Mouse (Mus musculus) midbrain, embryonic 12.5 days (tissue): ENCODE data around the gene Gm5269. TPM values are rescaled to one million over a fixed set of nuclear protein-coding genes. Genes with fewer than 3 reads are reported as not detected.

Experiments used
- ATAC-seq: fragments of 200-750 bp; cut with Nextera tagmentation; 2 replicates; pipeline ENCODE4 v1.8.0; 2017; ENCODE audit warnings: low read depth, moderate TSS enrichment, moderate library complexity; ENCODE audit not compliant: low FRiP score
- H3K27ac ChIP-seq: fragments of 300-500 bp; sonication (generic); replicated peaks from 2 replicates; pipeline ENCODE4 v1.5.1; 2016; ENCODE audit warnings: mild to moderate bottlenecking
- H3K27me3 ChIP-seq: fragments of 300-500 bp; sonication (generic); 2 replicates; pipeline ENCODE4 v1.6.1; 2016; ENCODE audit warnings: mild to moderate bottlenecking
- H3K36me3 ChIP-seq: fragments of 300-500 bp; sonication (generic); 2 replicates; pipeline ENCODE4 v1.6.1; 2016
- H3K4me1 ChIP-seq: fragments of 300-500 bp; sonication (generic); 2 replicates; pipeline ENCODE4 v1.6.1; 2016
- H3K4me2 ChIP-seq: fragments of 300-500 bp; sonication (generic); replicated peaks from 2 replicates; pipeline ENCODE4 v1.6.1; 2016; ENCODE audit warnings: mild to moderate bottlenecking, moderate library complexity
- H3K4me3 ChIP-seq: fragments of 300-500 bp; sonication (generic); 2 replicates; pipeline ENCODE4 v1.5.1; 2016; ENCODE audit warnings: mild to moderate bottlenecking
- H3K9ac ChIP-seq: fragments of 300-500 bp; sonication (generic); replicated peaks from 2 replicates; pipeline ENCODE4 v1.6.1; 2016; ENCODE audit warnings: mild to moderate bottlenecking, moderate library complexity
- H3K9me3 ChIP-seq: fragments of 300-500 bp; sonication (generic); 2 replicates; pipeline ENCODE4 v1.6.1; 2016; ENCODE audit warnings: mild to moderate bottlenecking
- WGBS: fragments of 180-500 bp; shearing (Covaris S2); methylation state at CpG from one replicate; pipeline ENCODE4 v1.1.7; 2016; 5-methylcytosine and 5-hydroxymethylcytosine counted together
- polyA plus RNA-seq: library from polyadenylated mRNA; unstranded; fragments of >200 nt; fragmentation: Nextera tagmentation; extraction: Ambion mirVana; gene quantifications from 2 replicates; pipeline ENCODE4 v1.2.1, GENCODE M21; 2016

Gm5269 gene
- polyA plus RNA-seq, 1 experiment from 2014 or later, result not detected

GRCm38 (mm10) chr1:45914236-45914635, 24.2 kb upstream of the Gm5269 start:
- no peaks in the 10 kb centered on the region for H3K9me3 ChIP-seq
- H3K27ac ChIP-seq, result no peak overlapping the region
- H3K4me1 ChIP-seq, result no peaks in the 10 kb centered on the region
- no peak for ATAC-seq
- no peaks in the 10 kb centered on the region for H3K36me3 ChIP-seq
- no peak overlapping the region for H3K4me3 ChIP-seq
- 87% methylated on average over 4 of the region's 4 CpGs for WGBS
- H3K4me2 ChIP-seq, result no peak overlapping the region
- no peaks in the 10 kb centered on the region for H3K27me3 ChIP-seq
- no peak overlapping the region for H3K9ac ChIP-seq

GRCm38 (mm10) chr1:45905107-45905821, 15.2 kb upstream of the Gm5269 start:
- Histone ChIP-seq H3K4me2 (no peak overlapping the region), H3K9me3 (no peaks in the 10 kb centered on the region), H3K9ac (no peak overlapping the region), H3K27ac (peak overlapping the region; percentile 36; the same call in 1 of the 2 replicates), H3K27me3 (no peaks in the 10 kb centered on the region), H3K4me1 (peaks cover 9% of the 10 kb centered on the region; the same call in 1 of the 2 replicates), H3K4me3 (no peak overlapping the region), H3K36me3 (no peaks in the 10 kb centered on the region)
- ATAC-seq, result peak; percentile 81
- 16% methylated on average over 5 of the region's 5 CpGs for WGBS

- H3K9ac ChIP-seq, result no peak overlapping the region
- no peak overlapping the region for H3K4me2 ChIP-seq
- H3K4me1 ChIP-seq, result peaks cover 9% of the 10 kb centered on the region; the same call in 1 of the 2 replicates
- 85% methylated on average over 3 of the region's 3 CpGs for WGBS
- no peak overlapping the region for H3K27ac ChIP-seq
- H3K4me3 ChIP-seq, result no peak overlapping the region
- ATAC-seq, result no peak
- H3K36me3 ChIP-seq, result no peaks in the 10 kb centered on the region
- H3K9me3 ChIP-seq, result no peaks in the 10 kb centered on the region
- H3K27me3 ChIP-seq, result no peaks in the 10 kb centered on the region
These were observed 14.1 kb upstream of the Gm5269 start for GRCm38 (mm10) chr1:45904161-45904560.

GRCm38 (mm10) chr1:45898044-45898443, 8.0 kb upstream of the Gm5269 start:
- Histone ChIP-seq H3K4me1 (no peaks in the 10 kb centered on the region), H3K4me2 (no peak overlapping the region), H3K9me3 (no peaks in the 10 kb centered on the region), H3K27me3 (no peaks in the 10 kb centered on the region), H3K36me3 (no peaks in the 10 kb centered on the region), H3K27ac (no peak overlapping the region), H3K4me3 (no peak overlapping the region), H3K9ac (no peak overlapping the region)
- 72% methylated on average over 1 of the region's 1 CpGs for WGBS
- ATAC-seq, result no peak

- Histone ChIP-seq H3K36me3 (no peaks in the 10 kb centered on the region), H3K4me1 (no peaks in the 10 kb centered on the region), H3K4me3 (no peak overlapping the region), H3K27me3 (no peaks in the 10 kb centered on the region), H3K27ac (no peak overlapping the region), H3K4me2 (no peak overlapping the region), H3K9me3 (no peaks in the 10 kb centered on the region), H3K9ac (no peak overlapping the region)
- 93% methylated on average over 6 of the region's 6 CpGs for WGBS
- ATAC-seq, result no peak
These were observed 4.3 kb upstream of the Gm5269 start for GRCm38 (mm10) chr1:45894168-45894912.

- no peaks in the 10 kb centered on the region for H3K9me3 ChIP-seq
- H3K4me1 ChIP-seq, result no peaks in the 10 kb centered on the region
- ATAC-seq, result no peak
- no peaks in the 10 kb centered on the region for H3K36me3 ChIP-seq
- H3K4me2 ChIP-seq, result no peak overlapping the region
- no peak overlapping the region for H3K9ac ChIP-seq
- H3K27ac ChIP-seq, result no peak overlapping the region
- WGBS, result 85% methylated on average over 2 of the region's 2 CpGs
- no peak overlapping the region for H3K4me3 ChIP-seq
- no peaks in the 10 kb centered on the region for H3K27me3 ChIP-seq
These were observed 1.9 kb upstream of the Gm5269 start for GRCm38 (mm10) chr1:45891986-45892385.

GRCm38 (mm10) chr1:45886800-45887199, 3.3 kb downstream of the Gm5269 start:
- ATAC-seq, result no peak
- WGBS, result 94% methylated on average over 9 of the region's 9 CpGs
- H3K27me3 ChIP-seq, result no peaks in the 10 kb centered on the region
- no peak overlapping the region for H3K9ac ChIP-seq
- H3K9me3 ChIP-seq, result no peaks in the 10 kb centered on the region
- no peak overlapping the region for H3K4me2 ChIP-seq
- H3K27ac ChIP-seq, result no peak overlapping the region
- no peaks in the 10 kb centered on the region for H3K36me3 ChIP-seq
- H3K4me1 ChIP-seq, result no peaks in the 10 kb centered on the region
- no peak overlapping the region for H3K4me3 ChIP-seq

- Histone ChIP-seq H3K9me3 (no peaks in the 10 kb centered on the region), H3K27me3 (no peaks in the 10 kb centered on the region), H3K4me2 (no peak overlapping the region), H3K36me3 (no peaks in the 10 kb centered on the region), H3K4me3 (no peak overlapping the region), H3K4me1 (no peaks in the 10 kb centered on the region), H3K9ac (no peak overlapping the region), H3K27ac (no peak overlapping the region)
- ATAC-seq, result no peak
These were observed 6.7 kb downstream of the Gm5269 start for GRCm38 (mm10) chr1:45883378-45883777.

- 69% methylated on average over 6 of the region's 6 CpGs for WGBS
- H3K4me2 ChIP-seq, result no peak overlapping the region
- no peak for ATAC-seq
- no peaks in the 10 kb centered on the region for H3K4me1 ChIP-seq
- no peak overlapping the region for H3K9ac ChIP-seq
- H3K9me3 ChIP-seq, result no peaks in the 10 kb centered on the region
- H3K27ac ChIP-seq, result no peak overlapping the region
- H3K36me3 ChIP-seq, result no peaks in the 10 kb centered on the region
- no peaks in the 10 kb centered on the region for H3K27me3 ChIP-seq
- H3K4me3 ChIP-seq, result no peak overlapping the region
These were observed 8.0 kb downstream of the Gm5269 start for GRCm38 (mm10) chr1:45882076-45882475.

GRCm38 (mm10) chr1:45881228-45881832, 8.7 kb downstream of the Gm5269 start:
- Histone ChIP-seq H3K36me3 (no peaks in the 10 kb centered on the region), H3K27ac (no peak overlapping the region), H3K4me3 (no peak overlapping the region), H3K4me1 (no peaks in the 10 kb centered on the region), H3K4me2 (no peak overlapping the region), H3K27me3 (no peaks in the 10 kb centered on the region), H3K9me3 (no peaks in the 10 kb centered on the region), H3K9ac (no peak overlapping the region)
- WGBS, result 83% methylated on average over 3 of the region's 3 CpGs
- no peak for ATAC-seq

- Histone ChIP-seq H3K36me3 (no peaks in the 10 kb centered on the region), H3K9me3 (no peaks in the 10 kb centered on the region), H3K27ac (no peak overlapping the region), H3K4me1 (no peaks in the 10 kb centered on the region), H3K4me3 (no peak overlapping the region), H3K4me2 (no peak overlapping the region), H3K9ac (no peak overlapping the region), H3K27me3 (no peaks in the 10 kb centered on the region)
- ATAC-seq, result no peak
- WGBS, result 86% methylated on average over 3 of the region's 3 CpGs
These were observed 12.6 kb downstream of the Gm5269 start for GRCm38 (mm10) chr1:45877463-45877862.

GRCm38 (mm10) chr1:45876450-45877198, 13.4 kb downstream of the Gm5269 start:
- no peak for ATAC-seq
- Histone ChIP-seq H3K4me1 (no peaks in the 10 kb centered on the region), H3K4me2 (no peak overlapping the region), H3K9me3 (no peaks in the 10 kb centered on the region), H3K9ac (no peak overlapping the region), H3K27me3 (no peaks in the 10 kb centered on the region), H3K36me3 (no peaks in the 10 kb centered on the region), H3K4me3 (no peak overlapping the region), H3K27ac (no peak overlapping the region)
- 91% methylated on average over 6 of the region's 6 CpGs for WGBS
